Mouse (Mus musculus): ENCODE data around the gene Kif13a. TPM values are rescaled to one million over a fixed set of nuclear protein-coding genes. Genes with fewer than 3 reads are reported as not detected.

Gene Kif13a
- polyA plus RNA-seq, 1 experiment from 2014 or later, result 39.8 TPM

DNA sequence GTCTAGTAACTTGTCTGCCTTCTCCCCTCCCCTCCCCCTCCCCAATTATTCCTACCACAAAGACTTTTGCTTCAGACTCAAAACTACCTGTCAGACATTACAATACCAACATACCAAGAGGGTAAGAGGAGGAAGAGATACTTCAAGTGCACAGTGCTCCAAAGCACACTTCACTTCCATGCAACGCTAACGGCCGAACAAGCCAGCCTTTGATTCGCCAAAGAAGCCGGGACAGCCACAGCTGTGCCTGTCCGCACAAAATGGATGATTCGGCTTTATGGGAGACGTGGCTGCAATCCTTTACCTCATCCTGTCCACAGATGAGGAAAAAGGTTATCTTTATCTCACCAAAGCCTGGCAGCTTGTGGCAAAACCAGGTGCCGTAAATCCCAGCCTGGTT is 84.2 kb downstream of the Kif13a start:
- H3K9me3 ChIP-seq (replicated peaks; ENCODE audit: control insufficient read depth, low read length), result no peaks in the 10 kb centered on the region
- H3K9ac ChIP-seq (ENCODE audit: low read depth, low read length), result no peak overlapping the region
- no peak for ATAC-seq (replicated peaks; ENCODE audit: insufficient number of reproducible peaks, low FRiP score, low TSS enrichment)
- no peak overlapping the region for H3K4me2 ChIP-seq
- H3K36me3 ChIP-seq (ENCODE audit: control insufficient read depth, insufficient read depth, low read length), result no peaks in the 10 kb centered on the region
- H3K27ac ChIP-seq (ENCODE audit: low read depth, low read length), result no peak overlapping the region
- WGBS (ENCODE audit: insufficient replicate concordance), result 82% methylated on average over 9 of the region's 9 CpGs
- H3K27me3 ChIP-seq (ENCODE audit: control insufficient read depth, insufficient read depth, low read length), result no peaks in the 10 kb centered on the region
- peaks cover 4% of the 10 kb centered on the region for H3K4me1 ChIP-seq (ENCODE audit: control insufficient read depth, insufficient read depth, low read length)
- no peak overlapping the region for H3K4me3 ChIP-seq (ENCODE audit: low read depth, low read length)

DNA sequence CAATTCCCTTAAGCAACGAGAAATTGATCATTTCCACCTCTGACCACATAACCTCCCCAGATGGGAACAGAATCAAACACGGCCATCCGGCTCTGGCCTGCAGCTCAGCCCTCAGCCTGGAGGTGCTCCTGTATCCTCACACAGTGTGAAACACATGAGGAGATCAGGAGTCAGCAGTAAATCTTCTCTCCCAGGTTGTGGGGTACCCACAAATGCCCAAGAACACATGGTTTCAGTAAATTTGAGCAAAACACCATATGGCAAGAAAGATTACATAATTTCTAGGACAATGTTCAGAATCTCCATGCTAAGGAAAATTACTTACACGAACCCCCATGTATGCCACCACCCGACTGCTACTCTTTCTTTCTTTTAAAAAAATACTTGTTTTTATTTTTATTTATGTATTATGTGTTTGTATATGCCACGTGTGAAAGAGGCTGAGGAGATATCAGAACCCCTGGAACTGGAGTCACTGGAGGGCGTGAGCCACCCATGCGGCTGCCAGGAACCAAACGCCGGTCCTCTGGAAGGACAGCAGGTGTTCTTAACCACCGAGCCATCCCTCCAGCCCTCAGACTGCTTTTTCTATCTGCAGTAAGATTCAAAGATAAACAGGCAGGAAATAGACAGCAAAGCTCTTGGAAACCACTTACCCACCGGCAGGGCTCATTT is 85.0 kb downstream of the Kif13a start:
- no peak overlapping the region for H3K4me2 ChIP-seq
- H3K27me3 ChIP-seq (ENCODE audit: control insufficient read depth, insufficient read depth, low read length), result no peaks in the 10 kb centered on the region
- no peaks in the 10 kb centered on the region for H3K36me3 ChIP-seq (ENCODE audit: control insufficient read depth, insufficient read depth, low read length)
- H3K4me3 ChIP-seq (ENCODE audit: low read depth, low read length), result no peak overlapping the region
- peaks cover 4% of the 10 kb centered on the region for H3K4me1 ChIP-seq (ENCODE audit: control insufficient read depth, insufficient read depth, low read length)
- no peak for ATAC-seq (replicated peaks; ENCODE audit: insufficient number of reproducible peaks, low FRiP score, low TSS enrichment)
- H3K9me3 ChIP-seq (replicated peaks; ENCODE audit: control insufficient read depth, low read length), result no peaks in the 10 kb centered on the region
- 80% methylated on average over 12 of the region's 12 CpGs for WGBS (ENCODE audit: insufficient replicate concordance)
- no peak overlapping the region for H3K9ac ChIP-seq (ENCODE audit: low read depth, low read length)
- H3K27ac ChIP-seq (ENCODE audit: low read depth, low read length), result no peak overlapping the region

DNA sequence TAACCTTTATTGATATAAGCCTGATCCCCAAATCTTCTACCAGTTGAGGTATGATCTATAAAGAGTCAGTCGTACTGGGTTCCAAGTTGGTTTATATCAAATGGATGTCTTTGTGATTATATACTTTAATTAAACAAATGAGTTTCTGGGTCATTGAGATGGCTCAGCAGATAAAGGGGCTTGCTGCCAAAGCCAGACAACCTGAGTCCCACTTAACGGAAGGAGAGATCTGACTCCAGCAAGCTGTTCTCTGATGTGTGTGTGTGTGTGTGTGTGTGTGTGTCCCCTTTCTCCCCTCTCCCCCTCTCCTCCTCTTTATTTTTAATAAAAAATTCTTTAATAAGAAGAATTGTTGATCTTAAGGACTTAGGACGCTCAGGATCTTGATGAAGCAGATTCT is 86.0 kb downstream of the Kif13a start:
- H3K4me1 ChIP-seq (ENCODE audit: control insufficient read depth, insufficient read depth, low read length), result peaks cover 4% of the 10 kb centered on the region; the same call in 1 of the 2 replicates
- 71% methylated on average over 3 of the region's 3 CpGs for WGBS (ENCODE audit: insufficient replicate concordance)
- no peaks in the 10 kb centered on the region for H3K27me3 ChIP-seq (ENCODE audit: control insufficient read depth, insufficient read depth, low read length)
- no peak overlapping the region for H3K9ac ChIP-seq (ENCODE audit: low read depth, low read length)
- H3K4me3 ChIP-seq (ENCODE audit: low read depth, low read length), result no peak overlapping the region
- no peak for ATAC-seq (replicated peaks; ENCODE audit: insufficient number of reproducible peaks, low FRiP score, low TSS enrichment)
- H3K27ac ChIP-seq (ENCODE audit: low read depth, low read length), result no peak overlapping the region
- H3K9me3 ChIP-seq (replicated peaks; ENCODE audit: control insufficient read depth, low read length), result no peaks in the 10 kb centered on the region
- H3K36me3 ChIP-seq (ENCODE audit: control insufficient read depth, insufficient read depth, low read length), result no peaks in the 10 kb centered on the region
- no peak overlapping the region for H3K4me2 ChIP-seq

DNA sequence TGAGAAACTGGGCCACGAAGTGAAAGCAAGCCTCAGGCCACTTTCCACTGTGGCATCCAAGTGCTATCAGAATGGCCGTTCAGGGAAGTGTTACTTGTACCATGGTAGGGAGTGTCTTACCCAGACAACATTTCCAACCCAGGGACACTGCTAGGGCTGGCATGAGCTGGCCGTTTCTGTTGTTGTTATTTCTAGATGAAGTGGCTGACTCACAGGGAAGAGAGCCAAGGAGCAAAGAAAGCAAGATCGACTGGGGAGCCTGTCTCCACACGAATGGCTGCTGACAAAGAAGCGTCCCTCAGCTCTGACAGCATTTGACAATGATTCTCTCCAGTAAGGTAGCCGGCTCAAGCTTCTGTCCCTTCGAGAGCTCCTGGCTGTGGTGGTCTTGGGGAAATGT is 87.5 kb downstream of the Kif13a start:
- H3K4me3 ChIP-seq (ENCODE audit: low read depth, low read length), result no peak overlapping the region
- 60% methylated on average over 8 of the region's 8 CpGs for WGBS (ENCODE audit: insufficient replicate concordance)
- no peaks in the 10 kb centered on the region for H3K9me3 ChIP-seq (replicated peaks; ENCODE audit: control insufficient read depth, low read length)
- ATAC-seq (replicated peaks; ENCODE audit: insufficient number of reproducible peaks, low FRiP score, low TSS enrichment), result no peak
- no peak overlapping the region for H3K4me2 ChIP-seq
- H3K36me3 ChIP-seq (ENCODE audit: control insufficient read depth, insufficient read depth, low read length), result no peaks in the 10 kb centered on the region
- H3K27ac ChIP-seq (ENCODE audit: low read depth, low read length), result peak overlapping the region; percentile 17; the same call in 1 of the 2 replicates
- no peak overlapping the region for H3K9ac ChIP-seq (ENCODE audit: low read depth, low read length)
- H3K27me3 ChIP-seq (ENCODE audit: control insufficient read depth, insufficient read depth, low read length), result no peaks in the 10 kb centered on the region
- H3K4me1 ChIP-seq (ENCODE audit: control insufficient read depth, insufficient read depth, low read length), result 0 out of 2 replicates have a peak, but pooled peaks cover 4% of the 10 kb centered on the region

DNA sequence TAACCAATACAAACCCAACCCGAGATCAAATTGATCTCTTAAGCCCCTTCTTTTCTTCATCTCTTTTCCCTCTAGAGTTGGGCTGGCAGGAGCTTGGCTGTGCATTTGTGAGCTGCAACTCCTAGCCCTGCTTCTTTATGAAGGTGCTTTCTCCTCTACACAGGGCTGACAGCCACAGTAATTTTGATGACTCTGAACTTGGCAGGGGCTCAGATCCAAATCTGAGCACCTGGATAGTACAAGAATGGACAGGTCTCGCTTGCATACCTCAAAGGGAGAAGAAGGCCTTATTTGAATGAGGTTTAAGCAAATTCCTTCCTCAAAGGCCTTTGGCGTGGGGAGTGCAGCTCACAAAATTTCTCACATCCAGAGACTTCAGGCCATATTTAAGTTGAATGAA is 88.0 kb downstream of the Kif13a start:
- Histone ChIP-seq H3K4me1 (ENCODE audit: control insufficient read depth, insufficient read depth, low read length) (0 out of 2 replicates have a peak, but pooled peaks cover 4% of the 10 kb centered on the region), H3K27me3 (ENCODE audit: control insufficient read depth, insufficient read depth, low read length) (no peaks in the 10 kb centered on the region), H3K36me3 (ENCODE audit: control insufficient read depth, insufficient read depth, low read length) (no peaks in the 10 kb centered on the region), H3K27ac (ENCODE audit: low read depth, low read length) (no peak overlapping the region), H3K4me2 (no peak overlapping the region), H3K9me3 (replicated peaks; ENCODE audit: control insufficient read depth, low read length) (no peaks in the 10 kb centered on the region), H3K4me3 (ENCODE audit: low read depth, low read length) (no peak overlapping the region), H3K9ac (ENCODE audit: low read depth, low read length) (no peak overlapping the region)
- WGBS (ENCODE audit: insufficient replicate concordance), result 89% methylated on average over 3 of the region's 3 CpGs
- ATAC-seq (replicated peaks; ENCODE audit: insufficient number of reproducible peaks, low FRiP score, low TSS enrichment), result no peak

DNA sequence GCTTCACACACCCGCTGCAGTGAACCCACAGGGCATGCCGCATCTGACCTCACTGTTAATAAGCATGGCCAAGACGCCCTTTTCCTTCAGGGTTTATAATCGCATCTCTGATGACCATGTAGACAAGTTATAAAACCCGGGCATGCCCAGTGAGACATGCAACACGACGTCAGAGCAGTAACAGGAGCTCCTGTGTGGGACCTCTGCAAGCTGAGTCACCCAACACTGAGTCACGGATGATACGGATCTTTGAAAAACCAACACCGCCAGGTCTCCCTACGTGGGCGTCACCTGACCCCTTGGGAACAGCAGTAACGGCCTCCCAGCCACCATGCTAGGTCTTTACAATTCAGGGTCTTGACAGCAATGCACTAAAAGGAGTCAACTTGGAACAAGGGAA is 89.0 kb downstream of the Kif13a start:
- Histone ChIP-seq H3K36me3 (ENCODE audit: control insufficient read depth, insufficient read depth, low read length) (no peaks in the 10 kb centered on the region), H3K9me3 (replicated peaks; ENCODE audit: control insufficient read depth, low read length) (no peaks in the 10 kb centered on the region), H3K9ac (ENCODE audit: low read depth, low read length) (no peak overlapping the region), H3K4me1 (ENCODE audit: control insufficient read depth, insufficient read depth, low read length) (0 out of 2 replicates have a peak, but pooled peaks cover 4% of the 10 kb centered on the region), H3K27me3 (ENCODE audit: control insufficient read depth, insufficient read depth, low read length) (no peaks in the 10 kb centered on the region), H3K4me2 (no peak overlapping the region), H3K27ac (ENCODE audit: low read depth, low read length) (no peak overlapping the region), H3K4me3 (ENCODE audit: low read depth, low read length) (no peak overlapping the region)
- no peak for ATAC-seq (replicated peaks; ENCODE audit: insufficient number of reproducible peaks, low FRiP score, low TSS enrichment)
- 86% methylated on average over 13 of the region's 13 CpGs for WGBS (ENCODE audit: insufficient replicate concordance)

DNA sequence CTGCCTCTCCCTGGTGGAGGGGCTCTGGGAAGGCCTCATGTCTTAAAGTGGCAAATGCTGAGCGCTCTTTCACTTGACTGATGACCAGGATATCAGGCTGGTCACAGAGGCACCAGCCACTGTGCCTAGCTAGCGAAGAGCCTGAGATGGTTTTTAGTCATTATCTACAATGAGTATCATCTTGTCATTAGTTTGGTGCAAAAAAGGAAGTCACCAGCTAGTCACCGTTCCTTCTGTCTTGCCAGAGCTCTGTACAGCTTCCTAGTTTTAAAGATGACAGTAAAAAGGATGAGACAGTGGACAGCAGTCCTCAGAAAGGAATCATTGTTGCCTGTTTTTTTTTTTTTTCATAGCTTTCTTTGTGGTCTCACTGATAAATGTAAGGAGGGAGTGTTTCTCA is 90.4 kb downstream of the Kif13a start:
- ATAC-seq (replicated peaks; ENCODE audit: insufficient number of reproducible peaks, low FRiP score, low TSS enrichment), result no peak
- Histone ChIP-seq H3K4me3 (ENCODE audit: low read depth, low read length) (no peak overlapping the region), H3K4me1 (ENCODE audit: control insufficient read depth, insufficient read depth, low read length) (0 out of 2 replicates have a peak, but pooled peaks cover 4% of the 10 kb centered on the region), H3K36me3 (ENCODE audit: control insufficient read depth, insufficient read depth, low read length) (no peaks in the 10 kb centered on the region), H3K9ac (ENCODE audit: low read depth, low read length) (no peak overlapping the region), H3K4me2 (no peak overlapping the region), H3K27me3 (ENCODE audit: control insufficient read depth, insufficient read depth, low read length) (no peaks in the 10 kb centered on the region), H3K27ac (ENCODE audit: low read depth, low read length) (no peak overlapping the region), H3K9me3 (replicated peaks; ENCODE audit: control insufficient read depth, low read length) (no peaks in the 10 kb centered on the region)
- WGBS (ENCODE audit: insufficient replicate concordance), result 85% methylated on average over 3 of the region's 3 CpGs

DNA sequence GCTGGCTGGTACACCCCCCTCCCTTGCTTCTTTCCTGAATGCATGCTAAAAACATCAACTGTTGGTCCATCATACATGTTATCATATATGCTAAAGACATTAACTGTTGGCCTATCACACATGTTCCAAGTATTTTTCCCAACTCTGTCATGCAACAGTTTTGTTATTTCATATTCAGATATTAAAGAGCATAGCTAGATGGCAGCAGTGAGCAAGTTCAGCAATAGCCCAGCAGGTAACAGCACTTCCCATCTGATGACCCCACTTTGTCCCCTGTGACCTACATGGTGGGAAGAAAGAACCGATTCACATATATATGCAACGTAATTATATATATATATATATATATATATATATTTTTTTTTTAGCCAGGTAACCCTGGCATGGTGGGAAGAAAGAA is 91.1 kb downstream of the Kif13a start:
- 73% methylated on average over 2 of the region's 2 CpGs for WGBS (ENCODE audit: insufficient replicate concordance)

DNA sequence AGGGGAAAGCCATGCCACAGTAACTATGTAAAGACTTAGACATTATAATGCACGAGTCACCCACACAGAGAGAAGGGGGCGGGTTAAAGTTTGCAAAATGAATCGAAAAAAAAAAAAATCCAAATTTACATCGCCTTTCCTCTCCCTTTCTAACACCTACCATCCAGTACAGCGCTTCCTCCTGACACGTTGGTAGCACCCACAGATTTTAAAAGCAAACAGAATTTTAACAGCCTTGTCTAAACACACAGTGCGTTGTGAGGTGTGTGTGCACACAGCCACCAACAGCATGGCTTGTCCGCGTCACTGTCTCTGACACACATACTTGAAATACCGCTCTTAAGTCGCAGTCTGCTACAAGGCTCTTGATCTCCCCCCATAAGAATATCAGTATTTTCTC is 94.3 kb downstream of the Kif13a start:
- peaks cover 5% of the 10 kb centered on the region; the same call in 1 of the 2 replicates for H3K9me3 ChIP-seq (replicated peaks; ENCODE audit: control insufficient read depth, low read length)
- H3K27ac ChIP-seq (ENCODE audit: low read depth, low read length), result no peak overlapping the region
- H3K27me3 ChIP-seq (ENCODE audit: control insufficient read depth, insufficient read depth, low read length), result no peaks in the 10 kb centered on the region
- H3K4me2 ChIP-seq, result no peak overlapping the region
- H3K9ac ChIP-seq (ENCODE audit: low read depth, low read length), result no peak overlapping the region
- H3K4me1 ChIP-seq (ENCODE audit: control insufficient read depth, insufficient read depth, low read length), result no peaks in the 10 kb centered on the region
- 87% methylated on average over 11 of the region's 11 CpGs for WGBS (ENCODE audit: insufficient replicate concordance)
- no peak overlapping the region for H3K4me3 ChIP-seq (ENCODE audit: low read depth, low read length)
- no peak for ATAC-seq (replicated peaks; ENCODE audit: insufficient number of reproducible peaks, low FRiP score, low TSS enrichment)
- peaks cover 22% of the 10 kb centered on the region for H3K36me3 ChIP-seq (ENCODE audit: control insufficient read depth, insufficient read depth, low read length)

More for the DNA sequence above, 91.1 kb downstream of the Kif13a start:
- Histone ChIP-seq H3K27me3 (ENCODE audit: control insufficient read depth, insufficient read depth, low read length) (no peaks in the 10 kb centered on the region), H3K27ac (ENCODE audit: low read depth, low read length) (no peak overlapping the region), H3K4me1 (ENCODE audit: control insufficient read depth, insufficient read depth, low read length) (0 out of 2 replicates have a peak, but pooled peaks cover 4% of the 10 kb centered on the region), H3K36me3 (ENCODE audit: control insufficient read depth, insufficient read depth, low read length) (no peaks in the 10 kb centered on the region), H3K9me3 (replicated peaks; ENCODE audit: control insufficient read depth, low read length) (no peaks in the 10 kb centered on the region), H3K9ac (ENCODE audit: low read depth, low read length) (no peak overlapping the region), H3K4me2 (no peak overlapping the region), H3K4me3 (ENCODE audit: low read depth, low read length) (no peak overlapping the region)
- no peak for ATAC-seq (replicated peaks; ENCODE audit: insufficient number of reproducible peaks, low FRiP score, low TSS enrichment)
